Mouse (Mus musculus) G1E (cell line): Measurements from ENCODE around the gene Hoxd3.

Experiments
- CTCF ChIP-seq: IDR thresholded peaks from 2 replicates; pipeline ENCODE4 v1.5.1; 2012; ENCODE audit warnings: low read depth, low read length, inconsistent platforms, mixed read lengths
- POLR2AphosphoS5 ChIP-seq: IDR thresholded peaks from 2 replicates; pipeline ENCODE4 v1.6.1; 2012; ENCODE audit warnings: low read depth, low read length, inconsistent platforms; ENCODE audit not compliant: insufficient replicate concordance

GRCm38 (mm10) chr2:74698201-74699052 lies 13.3 kb upstream of the Hoxd3 start:
- no peak for TF ChIP-seq CTCF
- TF ChIP-seq POLR2AphosphoS5, result no peak
